Mouse (Mus musculus): Measurements from ENCODE around the gene Pbxip1. TPM values are rescaled to one million over a fixed set of nuclear protein-coding genes. Genes with fewer than 3 reads are reported as not detected.

Pbxip1 gene
- 10 to 100 TPM; 38.9 to 41.8 TPM for total RNA-seq (2021)
- long read RNA-seq, experiment 1, partial matches to known transcripts: 12 of 21 reads
- long read RNA-seq, experiment 1, other reads (novel, unspliced or antisense): 9 of 21 reads
- long read RNA-seq, experiment 2, partial matches to known transcripts: 11 of 33 reads
- long read RNA-seq, experiment 2, other reads (novel, unspliced or antisense): 22 of 33 reads

DNA sequence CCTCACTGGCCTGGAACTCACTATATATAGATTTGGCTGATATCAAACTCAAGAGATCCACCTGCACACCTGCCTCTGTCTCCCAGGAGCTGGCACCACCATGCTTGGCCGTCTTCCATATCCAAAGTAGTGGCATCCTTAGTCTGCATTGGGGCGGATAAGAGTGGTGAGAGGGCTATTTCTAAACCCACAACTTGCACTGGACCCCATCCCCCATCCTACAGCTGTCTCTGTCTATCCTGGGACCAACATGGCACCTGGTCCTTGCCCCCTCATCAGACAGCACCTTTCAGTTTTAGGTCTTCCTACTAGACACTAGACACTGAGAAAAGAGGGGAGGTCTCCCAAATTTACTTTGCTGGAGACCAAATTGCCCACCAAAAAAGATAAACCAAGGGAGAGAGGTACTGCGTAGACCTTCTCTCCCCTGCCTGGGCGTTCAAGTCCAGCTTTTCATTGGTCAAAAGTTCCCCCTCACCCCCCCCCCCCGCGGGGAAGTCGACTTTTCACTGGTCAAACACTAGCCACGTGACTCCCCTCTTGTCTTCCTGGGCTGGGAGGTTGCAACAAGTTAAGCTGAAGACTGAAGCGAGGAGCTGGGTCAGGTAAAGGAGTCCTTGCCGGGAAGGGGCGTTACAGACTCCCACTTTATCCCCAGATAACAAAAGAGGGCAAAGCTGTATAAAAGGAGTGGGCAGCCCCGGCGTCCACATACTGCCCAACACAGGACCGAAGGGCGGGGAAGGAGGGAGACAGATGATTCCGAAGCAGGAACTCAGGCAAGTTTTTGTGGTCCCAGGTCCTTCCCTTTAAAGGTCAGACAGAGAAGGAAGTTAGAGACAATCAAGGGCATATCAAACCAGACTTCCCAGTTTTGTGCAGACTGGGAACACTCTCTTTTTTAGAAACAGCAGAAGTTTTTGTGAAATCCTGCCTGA lies at the start of gene Pbxip1:
Gene Pbxip1 (plus strand): TSS at position 531 of the 938 bp plus-strand sequence.
- TF ChIP-seq CTCF (conservative IDR thresholded peaks at IDR 0.05): no peak
- Histone ChIP-seq H3K4me3 (peak within 1 kb of the TSS; percentile 47), H3K27ac (peak within 1 kb of the TSS; percentile 88)
- no peak for DNase-seq (ENCODE audit: low spot score in 2 of 2)

DNA sequence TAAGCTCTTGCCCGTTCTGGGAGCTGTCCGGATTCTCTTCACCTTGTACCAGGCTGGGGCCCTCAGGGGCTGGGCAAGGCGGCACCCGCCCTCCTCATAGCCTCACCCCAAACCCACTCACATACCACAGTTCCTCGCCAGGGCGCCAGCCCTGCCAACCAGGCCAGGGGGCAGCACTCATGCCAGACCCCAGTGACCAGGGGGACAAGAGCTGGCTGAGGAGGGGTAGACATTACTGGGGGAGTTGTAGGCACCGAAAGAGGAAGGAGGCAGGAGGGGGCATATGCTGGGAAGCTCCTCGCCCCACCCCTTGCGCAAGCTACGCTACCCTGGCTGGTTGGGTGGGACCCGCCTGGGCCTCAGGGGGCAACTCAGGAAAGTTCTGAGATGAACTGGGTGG lies 48.9 kb upstream of the Pbxip1 start:
- no peak for TF ChIP-seq CTCF (conservative IDR thresholded peaks at IDR 0.05)
- no peak for DNase-seq (ENCODE audit: low spot score in 2 of 2)
- no peak overlapping the region for H3K4me3 ChIP-seq
- H3K27ac ChIP-seq: peak overlapping the region; percentile 75

DNA sequence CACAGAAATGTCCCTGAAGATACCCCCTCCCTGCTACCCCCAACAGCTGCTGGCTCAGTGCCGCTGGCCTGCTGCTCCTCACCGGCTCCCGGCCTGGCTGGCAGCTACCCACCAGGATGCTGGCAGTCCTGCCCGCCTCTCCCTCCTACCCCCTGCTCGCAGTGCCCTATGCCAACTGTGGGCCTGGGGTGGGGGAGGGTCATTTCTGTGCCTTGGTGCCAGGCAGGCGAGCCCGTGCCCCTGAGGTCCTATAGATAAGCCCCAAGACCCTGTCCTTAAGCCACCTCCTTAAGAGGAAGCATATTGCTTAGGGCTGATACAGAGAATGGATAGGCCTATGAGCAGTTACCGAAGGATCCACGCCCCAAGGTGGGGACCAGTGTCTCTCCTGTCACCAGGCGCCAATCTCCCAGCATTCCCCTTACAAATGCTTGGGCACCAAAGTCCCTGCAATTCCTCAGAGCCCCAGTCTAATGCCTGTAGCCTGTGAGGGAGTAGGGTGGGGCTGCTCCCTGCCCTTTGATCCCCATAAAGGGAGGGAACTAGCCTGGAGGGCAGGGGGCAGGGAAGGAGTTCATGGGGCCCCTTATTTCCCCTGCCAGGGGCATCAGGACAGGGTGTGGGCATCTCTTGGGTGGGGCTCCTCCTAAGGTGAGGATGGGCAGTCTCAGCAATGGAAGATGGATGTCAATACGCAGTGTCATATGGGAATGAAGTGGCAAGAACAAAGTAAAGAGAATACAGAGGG lies 48.2 kb upstream of the Pbxip1 start:
- peak; percentile 55 to 61 for DNase-seq (ENCODE audit: low spot score in 2 of 2)
- TF ChIP-seq CTCF (conservative IDR thresholded peaks at IDR 0.05): no peak
- H3K4me3 ChIP-seq: no peak overlapping the region
- H3K27ac ChIP-seq: peak overlapping the region; percentile 75

DNA sequence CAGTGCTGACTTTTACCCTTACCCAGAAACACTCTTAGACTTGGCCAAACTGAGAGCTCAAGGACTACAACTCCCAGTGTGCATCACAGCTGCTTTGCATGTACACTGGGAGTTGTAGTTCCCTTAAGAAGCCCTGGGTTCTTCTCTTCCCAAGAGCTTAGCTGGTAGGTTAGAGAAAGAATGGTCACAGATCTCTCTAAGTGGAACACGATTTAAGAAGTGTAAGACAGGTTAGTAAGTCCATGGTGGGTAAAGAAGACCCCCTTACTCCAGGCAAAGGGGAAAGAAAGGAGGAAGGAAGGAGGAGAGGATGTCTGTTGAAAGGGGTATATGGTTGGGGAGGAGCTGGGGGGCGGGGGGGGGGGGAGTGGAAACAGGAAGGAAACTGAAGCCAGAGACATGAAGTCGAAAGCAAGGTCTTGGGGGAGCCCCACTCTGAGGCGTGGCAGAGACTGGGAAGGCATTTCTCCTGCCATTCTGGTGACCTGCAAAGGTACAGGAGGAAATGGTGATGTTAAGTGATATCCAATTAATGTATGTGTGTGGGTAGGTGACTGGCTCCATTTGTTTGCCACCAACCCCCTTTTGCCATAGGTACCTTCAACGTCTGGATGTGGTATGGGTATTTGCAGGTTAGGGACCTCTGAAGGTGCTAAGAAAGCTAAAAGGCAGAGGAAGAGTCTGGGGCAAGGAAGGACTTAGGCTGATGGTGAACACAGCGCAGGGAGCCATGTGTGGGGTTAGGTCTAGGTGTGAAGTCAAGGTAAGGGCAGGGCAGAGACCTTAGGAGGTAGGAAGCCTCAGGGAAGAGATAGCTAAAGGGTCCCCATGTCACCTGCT lies 47.4 kb upstream of the Pbxip1 start:
- DNase-seq (ENCODE audit: low spot score in 2 of 2): no peak
- no peak overlapping the region for H3K4me3 ChIP-seq
- no peak for TF ChIP-seq CTCF (conservative IDR thresholded peaks at IDR 0.05)
- H3K27ac ChIP-seq: peak overlapping the region; percentile 92

DNA sequence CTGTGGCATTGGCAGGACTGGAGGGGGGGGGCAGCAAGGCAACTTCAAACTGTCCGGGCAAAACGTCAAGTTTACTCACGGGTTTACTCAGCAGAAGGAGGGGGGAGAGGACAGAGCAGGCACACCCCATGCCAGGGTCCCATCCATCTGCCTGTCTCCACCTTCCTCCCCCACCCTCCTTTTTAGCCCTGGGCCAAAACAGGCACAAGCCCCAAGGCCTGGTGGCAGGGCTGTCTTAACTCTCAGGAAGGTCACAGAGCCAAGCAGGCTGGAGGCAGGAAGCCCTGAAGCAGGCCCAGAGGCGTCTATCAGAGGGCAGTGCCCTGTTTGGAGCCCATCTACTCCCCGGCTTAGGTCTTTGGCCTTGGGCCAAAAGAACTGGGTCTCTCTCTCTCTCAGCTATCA lies 46.4 kb upstream of the Pbxip1 start:
- DNase-seq (ENCODE audit: low spot score in 2 of 2): no peak
- H3K4me3 ChIP-seq: no peak overlapping the region; the same call in 1 of the 2 replicates
- no peak for TF ChIP-seq CTCF (conservative IDR thresholded peaks at IDR 0.05)
- H3K27ac ChIP-seq: peak overlapping the region; percentile 92

DNA sequence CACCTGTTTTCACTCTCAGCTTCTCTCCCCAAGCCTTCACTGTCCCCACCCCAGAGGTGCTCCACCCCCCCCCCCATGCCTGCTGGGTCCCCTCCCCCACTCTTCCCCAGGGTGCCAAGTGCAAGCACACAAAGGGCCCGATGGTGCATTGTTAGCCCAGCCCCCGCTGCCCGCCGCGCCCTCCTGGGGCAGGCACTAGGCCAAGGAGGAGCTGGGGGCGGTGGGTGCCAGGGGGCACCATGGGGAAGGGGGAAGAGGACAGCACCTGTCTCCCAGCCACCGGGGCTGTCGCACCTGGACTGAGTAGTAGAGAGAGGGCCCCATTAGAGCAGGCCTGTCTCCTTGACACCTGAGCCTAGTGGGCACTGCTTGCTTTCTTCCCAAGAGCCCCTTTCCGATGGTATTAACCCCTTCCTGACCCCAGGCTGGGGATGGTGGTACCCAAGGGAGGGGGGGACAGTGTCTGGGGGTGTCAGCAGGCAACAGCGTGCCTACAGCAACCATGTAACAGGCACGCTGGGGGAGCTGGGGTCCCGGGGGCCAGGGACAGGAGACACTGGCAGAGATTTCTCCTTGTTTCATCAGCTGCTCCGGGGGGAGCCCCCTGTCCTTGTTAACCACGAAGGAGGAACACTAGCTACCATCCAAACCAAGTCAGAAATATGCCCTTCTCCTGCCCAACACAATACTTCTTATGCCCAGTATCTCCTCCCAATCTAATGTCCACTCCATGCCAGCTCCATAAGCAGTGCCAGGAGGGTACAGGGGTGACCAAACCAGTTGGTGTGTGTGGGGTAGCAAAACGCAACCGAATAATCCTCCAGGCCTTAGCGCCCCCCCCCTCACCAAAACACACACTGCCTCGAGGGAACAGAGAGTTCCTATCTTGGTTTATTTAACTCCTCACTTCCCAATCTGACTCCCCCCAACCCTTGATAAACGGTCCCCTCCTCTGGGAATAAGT lies 45.5 kb upstream of the Pbxip1 start:
- no peak for DNase-seq (ENCODE audit: low spot score in 2 of 2)
- Histone ChIP-seq H3K27ac (peak overlapping the region; percentile 92), H3K4me3 (peak overlapping the region; percentile 66)
- no peak for TF ChIP-seq CTCF (conservative IDR thresholded peaks at IDR 0.05)

GRCm38 (mm10) chr3:89391663-89392511 lies 44.6 kb upstream of the Pbxip1 start:
- DNase-seq (ENCODE audit: low spot score in 2 of 2): no peak
- H3K27ac ChIP-seq: peak overlapping the region; percentile 92
- TF ChIP-seq CTCF (conservative IDR thresholded peaks at IDR 0.05): no peak
- H3K4me3 ChIP-seq: peak overlapping the region; percentile 66

- Histone ChIP-seq H3K4me3 (peak overlapping the region; percentile 66), H3K27ac (peak overlapping the region; percentile 92)
- TF ChIP-seq CTCF (conservative IDR thresholded peaks at IDR 0.05): no peak
- no peak for DNase-seq (ENCODE audit: low spot score in 2 of 2)
These were observed 43.6 kb upstream of the Pbxip1 start for GRCm38 (mm10) chr3:89392871-89393311.

DNA sequence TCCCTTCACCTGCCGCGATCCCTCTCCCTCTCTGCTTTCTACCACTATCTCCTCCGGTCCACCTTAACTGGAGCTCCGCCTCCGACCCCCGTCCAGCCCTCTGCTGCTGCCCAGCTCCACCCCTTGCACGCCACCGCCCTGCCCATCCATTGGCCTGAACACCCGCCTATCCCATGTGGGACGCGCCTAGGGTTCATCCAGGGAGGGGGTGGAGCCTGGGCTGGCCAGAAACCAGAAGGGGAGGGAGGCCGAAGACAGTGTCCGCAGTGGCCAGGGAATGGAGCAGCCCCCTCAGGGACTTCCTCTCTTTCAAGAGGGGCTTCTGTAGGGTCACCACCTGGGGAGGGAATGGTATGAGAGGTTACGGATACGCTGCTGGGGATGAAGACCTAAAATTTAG lies 42.9 kb upstream of the Pbxip1 start:
- TF ChIP-seq CTCF (conservative IDR thresholded peaks at IDR 0.05): no peak
- peak; percentile 94 to 96 for DNase-seq (ENCODE audit: low spot score in 2 of 2)
- Histone ChIP-seq H3K4me3 (peak overlapping the region; percentile 70), H3K27ac (peak overlapping the region; percentile 94)
